Mouse (Mus musculus) testis, adult 2 months (tissue): ENCODE data around the gene Fadd. TPM values are rescaled to one million over a fixed set of nuclear protein-coding genes. Genes with fewer than 3 reads are reported as not detected.

Experiments
- H3K27ac ChIP-seq: fragments of 200-500 bp; 2 replicates; pipeline ENCODE4 v1.5.1; 2012; ENCODE audit warnings: low read depth, low read length; ENCODE audit not compliant: control insufficient read depth, insufficient read depth
- H3K27me3 ChIP-seq: fragments of 200-500 bp; 2 replicates; pipeline ENCODE4 v1.6.1; 2012; ENCODE audit warnings: mild to moderate bottlenecking, low read length, moderate library complexity; ENCODE audit not compliant: control insufficient read depth, insufficient read depth
- H3K36me3 ChIP-seq: fragments of 200-500 bp; 2 replicates; pipeline ENCODE4 v1.6.1; 2012; ENCODE audit warnings: mild to moderate bottlenecking, low read length; ENCODE audit not compliant: control insufficient read depth, insufficient read depth
- H3K4me1 ChIP-seq: fragments of 200-500 bp; 2 replicates; pipeline ENCODE4 v1.6.1; 2012; ENCODE audit warnings: low read length; ENCODE audit not compliant: control insufficient read depth, insufficient read depth
- H3K4me3 ChIP-seq: fragments of 200-500 bp; 2 replicates; pipeline ENCODE4 v1.5.1; 2012; ENCODE audit warnings: low read depth, mild to moderate bottlenecking, low read length, moderate library complexity, mixed read lengths; ENCODE audit not compliant: control insufficient read depth
- CTCF ChIP-seq: fragments of 200-500 bp; IDR thresholded peaks from 2 replicates; pipeline ENCODE4 v1.5.1; 2012; ENCODE audit warnings: low read depth, mild to moderate bottlenecking, inconsistent platforms, low read length, moderate library complexity; ENCODE audit not compliant: control insufficient read depth, insufficient read depth, insufficient replicate concordance
- POLR2A ChIP-seq: fragments of 200-500 bp; IDR thresholded peaks from 2 replicates; pipeline ENCODE4 v1.6.1; 2012; ENCODE audit warnings: low read depth, mild to moderate bottlenecking, inconsistent platforms, low read length, moderate library complexity; ENCODE audit not compliant: control insufficient read depth
- polyA plus RNA-seq: library from polyadenylated mRNA; depleted of rRNA; stranded (reverse); fragments of >200 nt; gene quantifications from 2 replicates; pipeline ENCODE4 v1.2.3, GENCODE M21; 2012

The Fadd gene
- polyA plus RNA-seq, 1 experiment: 3.5 TPM

- H3K36me3 ChIP-seq: peaks cover 2% of the 10 kb centered on the region
- no peaks in the 10 kb centered on the region for H3K27me3 ChIP-seq
- H3K4me1 ChIP-seq: no peaks in the 10 kb centered on the region
- no peak overlapping the region for H3K4me3 ChIP-seq
- TF ChIP-seq CTCF: no peak
- TF ChIP-seq POLR2A: no peak
- no peak overlapping the region for H3K27ac ChIP-seq
Observed at GRCm38 (mm10) chr7:144545231-144545630, 37.0 kb downstream of the Fadd start.

- Histone ChIP-seq H3K4me3 (peak overlapping the region; percentile 11), H3K36me3 (no peaks in the 10 kb centered on the region; the same call in 1 of the 2 replicates), H3K27ac (no peak overlapping the region), H3K27me3 (no peaks in the 10 kb centered on the region), H3K4me1 (no peaks in the 10 kb centered on the region)
- TF ChIP-seq POLR2A (no peak), CTCF (no peak)
Observed at GRCm38 (mm10) chr7:144541351-144541750, 40.9 kb downstream of the Fadd start.

- no peaks in the 10 kb centered on the region; the same call in 1 of the 2 replicates for H3K36me3 ChIP-seq
- no peak overlapping the region for H3K4me3 ChIP-seq
- no peaks in the 10 kb centered on the region for H3K27me3 ChIP-seq
- H3K27ac ChIP-seq: no peak overlapping the region
- TF ChIP-seq CTCF (no peak), POLR2A (no peak)
- no peaks in the 10 kb centered on the region for H3K4me1 ChIP-seq
Observed at GRCm38 (mm10) chr7:144539146-144539545, 43.1 kb downstream of the Fadd start.

- Histone ChIP-seq H3K36me3 (no peaks in the 10 kb centered on the region; the same call in 1 of the 2 replicates), H3K4me3 (no peak overlapping the region), H3K27me3 (no peaks in the 10 kb centered on the region), H3K4me1 (no peaks in the 10 kb centered on the region), H3K27ac (no peak overlapping the region)
- TF ChIP-seq POLR2A: no peak
- TF ChIP-seq CTCF: no peak
Observed at GRCm38 (mm10) chr7:144538030-144538644, 44.1 kb downstream of the Fadd start.

GRCm38 (mm10) chr7:144536367-144536766, 45.9 kb downstream of the Fadd start:
- no peaks in the 10 kb centered on the region for H3K4me1 ChIP-seq
- TF ChIP-seq CTCF (no peak), POLR2A (no peak)
- no peak overlapping the region for H3K27ac ChIP-seq
- H3K27me3 ChIP-seq: no peaks in the 10 kb centered on the region
- no peak overlapping the region for H3K4me3 ChIP-seq
- H3K36me3 ChIP-seq: no peaks in the 10 kb centered on the region; the same call in 1 of the 2 replicates

- Histone ChIP-seq H3K27me3 (no peaks in the 10 kb centered on the region), H3K27ac (no peak overlapping the region), H3K4me1 (no peaks in the 10 kb centered on the region), H3K4me3 (no peak overlapping the region), H3K36me3 (no peaks in the 10 kb centered on the region)
- no peak for TF ChIP-seq CTCF
- no peak for TF ChIP-seq POLR2A
Observed at GRCm38 (mm10) chr7:144534773-144535172, 47.5 kb downstream of the Fadd start.

GRCm38 (mm10) chr7:144531585-144532378, 50.5 kb downstream of the Fadd start:
- no peak for TF ChIP-seq POLR2A
- no peak for TF ChIP-seq CTCF

More at GRCm38 (mm10) chr7:144531585-144532378, 50.5 kb downstream of the Fadd start:
- no peak overlapping the region for H3K4me3 ChIP-seq
- H3K36me3 ChIP-seq: no peaks in the 10 kb centered on the region
- H3K27me3 ChIP-seq: no peaks in the 10 kb centered on the region
- H3K4me1 ChIP-seq: no peaks in the 10 kb centered on the region
- H3K27ac ChIP-seq: no peak overlapping the region
